Mouse (Mus musculus): Measurements from ENCODE around the gene Rps10.

Gene Rps10

DNA sequence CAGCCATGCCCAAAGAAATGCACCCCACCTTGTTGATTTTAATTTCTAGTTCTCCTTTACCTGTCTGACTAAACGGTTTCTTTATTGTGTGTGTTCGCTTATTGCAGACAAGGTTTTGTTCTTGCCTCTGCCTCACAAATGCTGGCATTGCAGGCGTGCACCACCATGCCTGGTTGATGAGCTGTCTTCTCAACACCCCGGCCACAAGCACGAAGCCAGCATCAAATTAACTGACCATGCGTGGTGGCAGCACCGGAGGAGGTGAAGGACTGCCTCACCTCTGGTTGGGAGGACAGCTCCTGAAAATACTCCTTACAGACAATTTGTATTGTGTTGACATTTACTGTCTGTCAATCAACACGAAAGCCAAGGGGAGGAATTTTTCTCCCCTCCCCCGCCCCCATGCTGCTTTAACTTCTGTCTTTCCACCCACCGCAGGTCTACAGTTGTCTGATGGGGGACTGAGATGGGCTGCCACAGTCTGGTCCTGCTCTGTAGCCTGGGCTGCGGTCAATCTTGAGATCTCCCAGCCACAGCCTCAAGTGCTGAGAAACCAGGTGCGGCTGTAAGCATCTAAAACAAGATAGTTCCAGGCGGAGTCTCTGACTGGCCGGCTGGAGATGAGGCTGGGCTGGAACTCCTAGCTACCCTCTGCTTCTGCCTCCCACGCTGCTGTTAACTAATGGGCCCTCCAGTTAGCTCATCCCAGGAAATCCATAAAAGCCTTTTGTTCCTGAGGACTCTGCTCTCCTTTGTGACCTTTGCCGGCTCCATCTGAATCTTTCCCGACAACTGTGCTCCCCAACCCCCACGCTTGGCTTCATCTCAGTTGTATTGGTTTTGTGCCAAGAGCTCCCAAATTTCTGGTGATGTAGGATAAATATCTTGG, at the start of gene Rps10:
Rps10 (minus strand) TSS at position 538 of the 889 bp plus-strand sequence.
- no peak for DNase-seq

DNA sequence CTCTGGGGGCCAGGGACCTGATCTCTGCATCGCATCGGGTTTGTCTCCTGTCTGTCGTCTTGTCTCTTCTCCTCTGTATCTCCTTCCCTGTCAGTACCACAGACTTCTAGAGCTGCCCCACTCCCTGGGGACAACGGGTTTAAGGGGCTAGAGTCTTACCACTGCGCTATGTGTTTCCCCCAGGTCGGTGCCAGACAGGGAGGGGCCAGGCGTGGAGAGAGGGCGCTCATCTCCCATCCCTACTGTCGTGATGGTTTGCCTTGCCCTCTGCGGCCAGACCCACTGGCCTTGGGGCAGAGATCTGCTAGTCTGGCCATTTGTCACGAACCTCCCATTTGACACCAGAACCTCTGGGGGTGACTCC, 49.1 kb upstream of the Rps10 start:
- DNase-seq = no peak

GRCm38 (mm10) chr17:27684886-27685549, 48.5 kb upstream of the Rps10 start:
- peak; percentile 68 for DNase-seq

DNA sequence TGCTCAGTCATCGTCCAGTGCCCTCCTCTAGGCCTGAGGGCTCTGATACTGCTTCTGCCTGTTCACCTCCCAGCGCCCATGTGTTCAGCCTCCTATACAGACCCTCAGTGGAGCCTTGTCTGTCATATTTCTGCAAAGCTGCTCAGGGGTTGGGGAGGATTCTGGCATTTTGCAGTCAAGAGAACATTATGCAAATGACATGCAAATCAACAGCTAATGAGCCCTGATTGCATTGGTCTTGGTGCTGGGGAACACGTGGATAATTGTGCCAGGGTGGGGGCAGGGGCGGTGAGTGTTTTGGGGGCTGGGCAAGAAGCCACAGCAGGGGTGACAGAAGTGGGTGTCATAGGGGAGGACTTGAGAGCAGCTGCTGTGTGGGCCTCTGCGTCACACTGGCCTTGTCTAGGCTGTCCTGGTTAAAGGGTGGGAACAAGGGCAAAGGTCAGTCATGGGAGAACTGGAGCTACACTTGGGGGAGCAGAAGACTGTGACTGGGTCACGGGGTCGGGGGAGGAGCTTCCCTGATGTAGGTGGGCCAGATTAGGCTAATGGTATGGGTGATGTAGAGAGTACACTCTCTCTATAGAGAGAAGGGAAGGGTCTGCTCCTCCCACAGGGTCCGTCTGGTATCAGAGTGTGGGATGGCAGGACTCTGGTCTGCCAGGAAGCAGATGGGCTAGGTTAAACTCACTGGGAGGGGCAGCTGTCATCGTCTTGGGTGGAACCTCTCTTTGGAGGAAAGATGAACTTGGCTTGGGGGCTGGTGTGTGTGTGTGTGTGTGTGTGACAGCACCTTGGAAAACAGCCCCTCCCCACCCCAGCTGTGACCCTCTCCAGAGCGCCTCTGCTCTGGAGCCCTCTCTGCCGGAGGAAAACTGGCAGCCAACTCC, 42.7 kb upstream of the Rps10 start:
- no peak for DNase-seq

DNA sequence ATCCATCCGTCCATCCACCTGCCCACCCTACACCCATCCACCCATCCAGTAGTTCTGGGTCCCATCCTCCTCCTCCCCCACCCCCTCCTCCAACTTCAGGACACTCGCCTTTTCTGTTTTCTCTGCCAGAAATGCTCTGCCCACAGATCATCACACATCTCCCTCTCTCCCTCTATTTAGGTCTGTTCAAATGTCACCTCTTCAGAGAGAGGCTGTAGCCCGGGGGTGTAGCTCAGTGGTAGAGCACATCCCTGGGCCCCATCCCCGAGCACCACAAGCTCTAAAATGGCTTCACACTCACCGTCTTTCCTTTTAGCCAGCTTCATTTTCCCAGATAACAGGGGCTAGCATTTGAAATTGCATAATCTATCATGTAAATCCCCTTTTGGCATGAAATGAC, 41.3 kb upstream of the Rps10 start:
- DNase-seq = no peak

- no peak for DNase-seq
These were observed 39.8 kb upstream of the Rps10 start for GRCm38 (mm10) chr17:27676270-27676669.

DNA sequence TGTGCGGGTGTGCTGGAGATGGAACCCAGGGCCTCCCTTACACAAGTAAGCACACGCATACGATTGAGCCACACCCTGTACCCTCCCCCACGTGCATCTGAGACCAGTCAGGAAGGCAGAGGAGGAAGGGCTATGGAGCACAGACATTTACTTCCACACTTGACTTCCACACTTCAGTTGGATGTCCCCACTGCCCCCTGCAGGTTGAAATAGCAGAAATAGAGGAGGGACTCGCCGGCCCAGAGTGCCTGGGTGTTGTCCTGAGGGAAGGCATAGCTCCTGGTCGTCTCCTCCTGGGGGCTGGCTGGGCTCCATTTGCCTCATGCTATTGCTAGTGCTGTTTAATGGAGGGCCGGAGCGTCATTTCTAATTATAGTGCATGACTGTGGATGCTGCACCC, 39.0 kb upstream of the Rps10 start:
- DNase-seq = no peak

DNA sequence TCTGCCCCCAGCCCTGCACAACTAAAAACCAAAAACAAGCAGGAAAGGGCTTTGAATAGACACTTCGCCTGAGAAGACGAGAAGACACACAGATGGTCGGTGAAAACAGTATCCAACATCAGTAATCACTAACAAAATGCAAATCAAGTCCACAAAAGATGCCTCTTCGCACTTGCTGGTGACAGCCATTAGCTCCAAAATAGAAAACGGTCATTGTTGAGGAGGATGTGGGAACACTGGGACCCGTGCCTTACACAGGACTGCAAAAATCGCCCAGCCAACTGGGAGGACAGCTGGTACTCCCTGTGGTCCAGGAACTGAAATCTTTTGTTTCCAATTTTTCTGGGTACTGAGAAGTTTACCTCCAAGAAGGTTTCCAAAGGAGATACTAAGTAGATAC, 37.5 kb upstream of the Rps10 start:
- no peak for DNase-seq

DNA sequence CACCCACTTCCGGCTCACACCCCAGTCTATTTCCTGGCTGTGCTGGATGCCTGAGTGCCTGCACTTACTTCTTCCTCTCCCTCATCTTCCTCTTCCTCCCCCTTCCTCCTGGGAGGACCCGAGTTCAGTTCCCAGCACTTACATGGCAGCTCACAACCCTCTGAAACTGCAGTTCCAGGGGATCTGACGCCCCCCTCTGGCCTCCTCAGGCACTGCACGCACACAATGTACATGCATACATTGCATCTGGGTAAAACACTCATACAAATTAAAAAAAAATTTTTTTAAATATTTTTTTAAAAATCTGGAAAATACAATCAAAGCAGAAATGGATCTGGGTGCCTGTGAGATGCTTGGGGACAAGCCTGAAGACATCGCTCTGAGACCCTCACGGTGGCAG, 35.3 kb upstream of the Rps10 start:
- no peak for DNase-seq

DNA sequence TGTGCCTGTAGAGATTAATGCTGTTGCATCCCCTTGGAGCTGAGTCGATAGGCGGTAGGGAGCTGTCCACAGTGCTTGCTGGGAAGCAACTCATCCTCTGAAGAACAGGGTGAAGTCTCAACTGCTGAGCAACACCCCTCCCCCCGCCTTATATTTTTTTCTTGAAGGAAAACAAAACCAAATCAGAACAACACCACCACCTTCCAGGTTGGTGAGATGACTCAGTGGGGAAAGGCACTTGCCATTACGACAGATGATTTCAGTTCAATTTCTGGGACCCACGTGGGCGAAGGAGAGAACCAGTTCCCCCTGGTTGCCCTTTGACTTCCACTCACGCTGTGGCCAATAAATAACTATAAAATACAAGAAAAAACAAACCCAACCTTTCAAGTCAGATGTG, 22.3 kb upstream of the Rps10 start:
- DNase-seq = no peak

GRCm38 (mm10) chr17:27657123-27657522, 20.7 kb upstream of the Rps10 start:
- DNase-seq = no peak

GRCm38 (mm10) chr17:27656414-27656813, 19.9 kb upstream of the Rps10 start:
- no peak for DNase-seq

DNA sequence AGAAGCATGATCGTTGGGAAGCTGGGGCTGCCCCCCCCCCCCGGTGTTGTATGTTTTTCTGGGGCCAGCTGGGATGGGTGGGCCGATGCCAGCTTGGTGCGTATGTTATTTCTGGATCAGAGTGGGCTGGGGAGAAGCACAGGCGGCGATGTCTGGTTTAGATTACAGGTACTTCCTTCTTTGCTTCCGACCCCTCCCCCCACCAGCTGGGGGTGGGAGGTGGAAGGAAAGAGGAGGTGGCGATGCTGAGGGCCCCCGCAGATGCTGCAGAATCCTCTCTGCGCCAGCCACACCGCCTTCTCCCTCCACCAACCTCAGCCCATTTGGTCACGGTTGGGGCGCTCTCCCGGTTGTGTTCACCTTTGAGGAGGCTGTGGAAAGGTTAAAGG, 19.5 kb upstream of the Rps10 start:
- DNase-seq = peak; percentile 84

DNA sequence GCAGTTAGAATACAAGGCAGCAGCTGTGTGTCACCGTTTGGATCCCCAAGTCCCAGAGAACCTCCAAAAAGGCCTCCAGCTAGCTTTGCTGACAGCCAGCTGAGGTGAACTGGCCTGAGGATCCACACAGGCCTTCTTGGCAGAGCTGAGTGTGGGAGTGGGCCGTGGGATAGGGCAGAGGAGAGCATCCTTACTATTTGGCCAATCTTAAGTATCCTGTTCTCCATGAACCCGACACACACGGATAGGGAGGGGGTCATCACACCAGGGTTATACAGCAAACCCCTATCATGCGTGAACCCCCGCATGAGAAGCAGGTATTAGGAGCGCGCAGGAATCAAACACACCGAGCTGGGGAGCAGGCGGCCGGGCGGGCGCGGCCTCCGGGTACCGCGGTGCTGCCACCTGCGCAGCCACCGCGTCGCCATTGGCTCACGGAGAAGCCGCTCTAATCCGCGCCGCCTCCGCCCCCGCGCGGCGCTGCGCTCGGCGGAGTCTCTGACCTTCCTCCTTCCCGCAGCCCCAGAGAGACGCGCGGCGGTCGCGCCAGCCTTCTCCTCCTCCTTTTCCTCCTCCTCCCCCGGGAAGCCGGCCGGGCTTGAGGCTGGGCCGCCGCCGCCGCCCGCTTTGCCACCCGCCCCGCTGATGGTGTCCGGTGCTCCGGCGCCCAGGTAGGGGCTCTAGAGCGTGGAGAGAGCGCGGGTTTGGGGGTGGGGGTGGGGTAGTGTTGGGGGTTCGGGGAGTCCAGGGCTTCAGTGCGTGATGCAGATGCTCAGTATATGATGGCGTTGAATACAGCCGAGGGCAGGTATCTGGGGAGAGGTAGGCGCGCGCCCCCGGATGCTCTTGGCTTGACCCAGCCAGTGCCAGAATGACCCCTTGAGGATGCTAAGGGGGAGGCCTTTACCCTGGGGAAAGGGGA, 18.9 kb upstream of the Rps10 start, which contains the start of gene Pacsin1:
Pacsin1 (plus strand) TSS at position 421 of the 922 bp plus-strand sequence.
- peak; percentile 83 for DNase-seq

DNA sequence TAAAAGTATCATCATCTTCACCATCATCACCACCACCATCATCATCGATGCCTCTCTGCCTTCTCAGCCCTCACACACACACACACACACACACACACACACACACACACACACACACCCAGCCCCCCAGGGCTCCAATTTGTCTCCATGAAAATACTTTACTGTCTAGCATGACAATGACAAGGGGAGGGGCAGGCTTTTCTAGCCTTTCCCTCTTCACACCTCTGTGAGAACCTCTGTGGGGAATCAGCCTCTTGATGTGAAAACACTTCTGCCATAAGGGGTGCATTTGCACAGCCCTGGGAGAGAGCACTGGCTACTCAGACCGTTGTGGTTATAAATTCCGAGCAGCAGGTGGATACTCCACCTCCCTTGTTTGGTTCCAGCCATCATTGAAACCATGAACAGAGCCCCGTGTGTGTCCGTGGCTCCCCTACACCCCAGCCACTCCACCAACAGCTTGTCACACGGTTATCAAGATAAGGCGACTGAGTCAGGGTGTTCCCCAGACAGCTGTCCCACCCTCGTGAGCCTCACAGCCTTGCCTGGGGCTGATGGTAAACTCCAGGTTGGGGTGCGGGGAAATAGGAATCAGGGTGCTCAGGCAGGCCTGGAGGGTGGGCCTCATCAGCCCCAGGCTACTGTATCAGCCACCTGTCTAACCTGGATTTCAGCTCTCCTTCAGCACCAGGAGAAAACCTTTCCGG, 16.9 kb upstream of the Rps10 start:
- DNase-seq = no peak

- peak; percentile 67 for DNase-seq
These were observed 15.7 kb upstream of the Rps10 start for GRCm38 (mm10) chr17:27652046-27652790.

DNA sequence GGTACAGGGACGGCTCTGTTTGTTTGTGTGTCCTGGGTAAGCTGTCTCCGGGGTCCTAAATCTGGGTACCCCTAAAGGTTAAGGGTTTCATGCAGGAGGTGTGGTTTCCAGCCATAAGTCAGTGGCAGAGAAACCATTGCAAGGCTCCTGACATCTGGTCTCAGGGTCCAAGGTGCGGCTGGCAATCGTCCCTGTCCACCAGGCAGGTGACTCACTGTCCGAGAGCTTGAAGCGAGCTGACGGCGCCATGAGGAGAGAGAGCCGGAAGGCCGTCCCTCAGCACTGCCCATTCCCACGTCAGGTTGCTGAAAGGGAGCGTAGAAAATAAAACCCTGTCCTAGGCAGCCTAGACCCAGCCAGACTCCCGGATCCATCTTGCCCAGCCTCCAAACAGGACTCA, 14.1 kb upstream of the Rps10 start:
- DNase-seq = no peak

DNA sequence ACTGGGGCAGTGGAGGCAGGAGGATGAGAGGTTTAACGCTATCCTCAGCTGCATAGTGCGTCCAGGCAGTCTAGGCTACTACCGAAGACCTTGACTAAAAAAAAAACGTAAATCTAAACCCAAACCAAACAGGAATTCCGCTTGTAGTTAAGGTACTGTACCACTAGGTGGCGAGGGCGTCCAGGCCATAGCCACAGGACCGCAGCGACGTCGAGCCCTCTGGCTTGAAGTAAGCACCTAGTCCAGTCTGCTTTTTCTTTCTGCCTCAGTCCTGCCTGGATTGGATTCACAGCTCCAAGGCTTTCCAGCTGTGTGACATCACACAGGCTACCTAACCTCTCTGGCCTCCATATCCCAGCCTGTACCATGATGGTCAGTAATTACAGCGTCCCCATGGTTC, 13.7 kb upstream of the Rps10 start:
- peak; percentile 80 for DNase-seq

GRCm38 (mm10) chr17:27645807-27646206, 9.3 kb upstream of the Rps10 start:
- no peak for DNase-seq

DNA sequence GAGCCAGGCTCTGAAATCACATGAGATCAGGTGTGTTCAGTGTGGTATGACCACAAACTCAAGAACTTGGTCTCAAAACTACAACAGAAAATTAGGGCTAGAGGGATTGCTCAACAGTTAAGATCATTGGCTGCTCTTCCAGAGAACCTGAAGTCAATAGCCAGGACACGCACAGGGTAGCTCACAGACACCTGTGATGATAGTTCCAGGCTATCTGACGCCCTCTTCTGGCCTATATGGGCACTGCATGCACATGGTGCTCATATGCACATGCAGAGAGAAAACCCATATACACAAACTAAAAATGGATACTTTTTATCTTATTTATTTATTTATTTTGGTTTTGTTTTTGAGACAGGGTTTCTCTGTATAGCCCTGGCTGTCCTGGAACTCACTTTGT, 8.1 kb upstream of the Rps10 start:
- peak; percentile 51 for DNase-seq

DNA sequence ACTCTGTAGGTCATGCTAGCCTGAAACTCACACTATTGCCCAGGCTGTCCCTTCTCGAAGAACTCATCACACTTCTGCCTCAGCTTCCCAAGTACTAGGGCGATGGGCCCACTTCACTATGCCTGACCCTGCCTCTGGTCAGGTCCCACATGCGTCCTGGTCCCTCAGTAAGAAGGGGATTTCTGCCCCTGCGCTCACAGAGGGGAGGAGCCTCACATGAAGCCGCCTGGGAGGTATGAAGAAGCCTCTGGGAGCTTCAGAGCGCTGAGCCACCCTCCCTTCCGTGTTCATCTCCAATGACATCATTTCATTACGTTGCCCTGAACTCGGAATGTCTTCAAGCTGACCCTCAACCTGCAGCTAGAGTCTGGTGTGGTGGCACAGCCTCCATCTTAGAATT, 7.3 kb upstream of the Rps10 start:
- DNase-seq = no peak

Measured in thymus, postnatal 4 days (tissue).